Mouse (Mus musculus) splenic B cell, adult 2 months (primary cell): ENCODE data around the gene Ttc7b.

ENCODE experiments used
- DNase-seq: peaks from one replicate; pipeline ENCODE4 v3.0.0-alpha.2; 2011; ENCODE audit warnings: low read depth, low spot score
- H3K27me3 ChIP-seq: 2 replicates; pipeline ENCODE4 v1.6.1; 2012; ENCODE audit warnings: mild to moderate bottlenecking, low read length, moderate library complexity, mixed read lengths; ENCODE audit not compliant: control insufficient read depth, poor library complexity, insufficient read depth, severe bottlenecking
- H3K36me3 ChIP-seq: 2 replicates; pipeline ENCODE4 v1.6.1; 2012; ENCODE audit warnings: mild to moderate bottlenecking, low read length, moderate library complexity, mixed read lengths; ENCODE audit not compliant: control insufficient read depth, poor library complexity, insufficient read depth, severe bottlenecking

The Ttc7b gene

DNA sequence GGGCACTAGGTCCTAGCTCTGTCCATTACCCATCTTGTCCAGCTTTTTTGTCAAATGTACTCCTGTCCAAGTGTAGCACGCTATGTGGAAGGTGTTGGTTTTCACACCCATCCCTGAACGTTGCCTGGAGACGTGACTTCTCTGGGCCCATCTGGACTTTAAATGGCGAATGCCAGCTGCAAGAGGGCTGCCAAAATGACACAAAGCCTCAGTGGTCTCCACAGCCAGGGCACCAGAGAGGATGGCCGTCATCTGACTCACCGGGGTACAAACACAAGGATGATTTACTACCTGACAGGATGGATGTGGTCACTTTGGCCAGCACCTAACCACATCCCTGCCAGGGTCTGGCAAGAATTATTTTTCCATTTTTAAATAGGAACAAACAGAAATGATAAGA is 207.4 kb downstream of the Ttc7b start:
- DNase-seq, result no peak
- H3K27me3 ChIP-seq, result no peaks in the 10 kb centered on the region

DNA sequence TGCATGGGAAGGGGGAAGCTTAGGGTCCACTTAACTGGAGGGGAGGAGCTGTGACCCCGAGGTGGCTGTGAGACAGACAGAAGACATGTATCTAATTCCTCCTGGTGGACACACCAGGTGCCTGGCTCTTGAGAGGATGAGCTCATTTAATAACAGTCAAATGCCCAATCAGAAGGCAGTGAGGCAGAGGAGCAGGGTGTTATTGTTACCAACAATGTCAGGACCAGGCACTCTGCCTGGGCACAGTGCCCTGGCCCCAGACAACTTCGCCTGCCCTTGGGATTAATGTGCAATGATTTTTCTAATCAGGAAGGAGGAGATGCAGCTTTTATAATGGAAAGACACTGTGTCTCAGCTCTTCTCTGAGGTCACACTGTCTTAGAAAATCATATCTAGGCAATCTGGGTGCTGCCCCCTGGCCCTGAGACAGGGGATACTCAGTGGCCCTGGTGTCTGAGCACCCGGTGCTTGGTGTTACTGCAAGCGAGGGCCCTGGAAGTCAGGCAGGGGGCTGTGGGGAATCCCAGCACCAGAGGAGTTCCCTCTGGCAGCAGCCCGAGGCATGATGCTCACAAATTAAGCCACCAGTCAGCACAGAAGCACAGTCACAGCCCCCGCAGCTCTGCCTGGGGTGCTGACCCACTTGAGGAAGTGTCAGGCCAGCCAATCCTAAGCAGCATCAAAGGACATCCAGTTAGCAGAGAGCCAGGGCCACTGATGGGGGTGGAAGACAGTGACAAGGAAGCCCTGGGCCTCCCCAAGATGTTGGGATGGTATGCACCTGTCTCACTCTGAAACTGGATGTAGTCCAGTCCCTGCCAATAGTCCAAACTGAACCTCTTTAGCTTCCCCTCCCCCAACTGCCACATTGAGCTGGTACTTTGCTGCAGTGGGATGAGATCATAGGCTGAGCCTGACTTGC is 209.9 kb downstream of the Ttc7b start:
- no peak for DNase-seq
- Histone ChIP-seq H3K27me3 (no peaks in the 10 kb centered on the region), H3K36me3 (no peaks in the 10 kb centered on the region)

More for the DNA sequence above, 207.4 kb downstream of the Ttc7b start:
- no peaks in the 10 kb centered on the region for H3K36me3 ChIP-seq

- no peak for DNase-seq
- no peaks in the 10 kb centered on the region for H3K27me3 ChIP-seq
- H3K36me3 ChIP-seq, result no peaks in the 10 kb centered on the region
Measured at GRCm38 (mm10) chr12:100309201-100309600, 211.4 kb downstream of the Ttc7b start.

GRCm38 (mm10) chr12:100307501-100308260 is 212.9 kb downstream of the Ttc7b start:
- no peak for DNase-seq
- no peaks in the 10 kb centered on the region for H3K36me3 ChIP-seq
- H3K27me3 ChIP-seq, result no peaks in the 10 kb centered on the region

GRCm38 (mm10) chr12:100306336-100306735 is 214.3 kb downstream of the Ttc7b start:
- Histone ChIP-seq H3K36me3 (no peaks in the 10 kb centered on the region), H3K27me3 (no peaks in the 10 kb centered on the region)
- no peak for DNase-seq

DNA sequence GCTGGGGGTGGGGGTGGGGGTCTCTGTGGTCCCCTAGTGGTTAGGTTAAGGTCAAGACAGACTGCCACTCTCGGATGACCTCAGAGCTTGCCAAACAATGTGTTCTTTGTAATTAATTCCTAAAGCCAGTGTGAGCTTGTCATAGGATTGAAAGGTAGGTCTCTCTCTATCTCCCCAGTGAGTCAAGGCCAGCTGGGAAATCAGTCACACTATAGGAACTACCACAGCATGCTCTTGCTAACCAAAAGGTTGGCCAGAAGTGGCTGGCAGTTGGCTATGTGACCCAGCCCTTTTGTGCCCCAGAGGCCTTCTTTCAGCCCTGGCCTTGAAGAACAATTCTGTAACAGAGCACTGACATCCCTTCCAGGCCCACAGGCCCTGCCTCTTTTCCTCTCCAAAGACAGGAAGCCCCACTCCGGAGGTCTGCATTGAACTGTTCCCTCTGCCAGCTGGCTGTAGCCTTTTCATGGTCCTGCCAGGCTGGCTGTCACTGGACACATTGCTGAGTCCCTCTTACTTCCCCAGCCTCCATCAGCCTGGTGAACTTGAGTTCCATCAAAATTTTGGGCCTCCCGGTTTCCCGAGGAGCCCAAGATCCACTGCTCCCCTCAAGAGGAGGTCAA is 215.5 kb downstream of the Ttc7b start:
- no peaks in the 10 kb centered on the region for H3K36me3 ChIP-seq
- no peak for DNase-seq
- H3K27me3 ChIP-seq, result no peaks in the 10 kb centered on the region

DNA sequence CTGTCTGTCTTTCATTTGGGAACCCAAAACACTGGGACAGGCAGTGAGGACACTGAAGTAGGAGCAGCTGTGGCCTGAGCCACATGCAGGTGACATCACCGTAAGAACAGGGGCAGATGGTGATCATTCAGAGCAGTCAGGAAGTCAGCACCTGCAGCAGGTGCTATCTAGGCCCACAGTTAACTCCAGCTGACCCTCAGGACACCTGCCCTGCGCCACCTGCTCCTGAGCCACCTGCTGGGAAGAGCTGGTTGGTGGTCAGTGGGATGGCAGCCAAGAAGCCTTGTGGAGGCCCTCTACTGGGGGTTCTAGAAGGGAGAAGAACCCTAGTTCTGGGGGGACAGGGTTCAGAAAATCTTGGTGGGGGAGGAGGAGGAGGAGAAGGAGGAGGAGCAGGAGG is 216.3 kb downstream of the Ttc7b start:
- DNase-seq, result no peak
- Histone ChIP-seq H3K36me3 (no peaks in the 10 kb centered on the region), H3K27me3 (no peaks in the 10 kb centered on the region)

GRCm38 (mm10) chr12:100303141-100303540 is 217.5 kb downstream of the Ttc7b start:
- no peaks in the 10 kb centered on the region for H3K27me3 ChIP-seq
- no peak for DNase-seq
- no peaks in the 10 kb centered on the region for H3K36me3 ChIP-seq

DNA sequence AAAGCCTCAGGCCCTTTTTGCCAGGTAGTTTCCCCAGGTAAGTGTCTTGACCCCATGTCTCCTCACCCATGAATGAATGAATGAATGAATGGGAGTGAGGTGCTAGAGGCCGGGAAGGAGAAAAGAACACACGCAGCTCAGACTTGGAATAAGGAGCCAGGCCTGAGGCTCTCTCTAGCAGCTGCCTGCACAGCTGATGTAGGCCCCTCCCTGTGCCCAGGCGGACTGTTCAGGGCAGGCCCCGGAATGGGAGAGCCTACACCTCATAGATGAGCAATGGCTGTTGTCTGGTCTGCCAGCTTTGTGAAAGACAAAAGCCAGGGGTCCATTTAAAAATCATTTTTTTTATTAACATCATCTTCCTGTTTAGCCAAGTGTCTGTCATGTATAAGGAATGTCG is 220.2 kb downstream of the Ttc7b start:
- Histone ChIP-seq H3K36me3 (no peaks in the 10 kb centered on the region), H3K27me3 (no peaks in the 10 kb centered on the region)
- DNase-seq, result no peak

- no peak for DNase-seq
- Histone ChIP-seq H3K36me3 (no peaks in the 10 kb centered on the region), H3K27me3 (no peaks in the 10 kb centered on the region)
Measured at GRCm38 (mm10) chr12:100299322-100299726, 221.3 kb downstream of the Ttc7b start.

GRCm38 (mm10) chr12:100298788-100299187 is 221.8 kb downstream of the Ttc7b start:
- H3K27me3 ChIP-seq, result no peaks in the 10 kb centered on the region
- H3K36me3 ChIP-seq, result no peaks in the 10 kb centered on the region
- DNase-seq, result no peak

DNA sequence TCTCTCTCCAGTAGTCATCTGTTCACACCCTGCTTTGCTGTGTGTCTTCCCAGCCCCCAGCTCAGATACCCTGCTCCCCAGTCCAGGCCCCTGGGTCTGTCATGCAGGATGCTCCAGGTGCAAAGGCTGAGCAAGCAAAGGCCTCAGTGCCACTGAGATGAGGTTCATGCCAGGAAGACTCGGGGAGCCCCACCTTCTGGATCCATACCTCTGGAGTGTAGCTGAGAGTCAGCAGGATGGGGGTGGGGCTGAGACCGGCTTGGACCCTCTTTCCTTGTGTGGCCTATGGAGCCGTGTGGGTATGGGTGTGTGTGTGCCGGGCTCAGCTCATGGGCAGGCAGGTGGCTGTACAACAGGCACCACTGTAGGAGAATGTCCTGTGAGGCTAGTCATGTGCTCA is 222.7 kb downstream of the Ttc7b start:
- DNase-seq, result no peak
- no peaks in the 10 kb centered on the region for H3K36me3 ChIP-seq
- H3K27me3 ChIP-seq, result no peaks in the 10 kb centered on the region

DNA sequence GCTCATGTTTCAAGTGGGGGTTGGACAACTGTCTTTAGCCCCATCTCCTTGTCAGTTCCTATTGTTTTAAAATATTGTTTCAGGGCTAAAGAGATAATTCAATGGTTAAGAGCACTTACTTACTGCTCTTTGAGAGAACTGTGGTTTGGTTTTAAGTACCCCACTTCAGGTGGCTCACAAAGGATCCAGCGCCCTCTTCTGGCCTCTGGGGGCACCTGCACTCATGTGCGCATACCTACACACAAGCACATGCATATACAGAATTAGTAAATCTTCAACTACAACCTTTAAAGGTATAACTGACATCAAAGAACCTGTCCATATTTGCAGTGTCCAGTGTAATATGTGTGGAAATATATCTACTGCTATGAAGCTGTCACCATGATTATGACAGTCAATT is 226.2 kb downstream of the Ttc7b start:
- no peaks in the 10 kb centered on the region for H3K36me3 ChIP-seq
- H3K27me3 ChIP-seq, result no peaks in the 10 kb centered on the region
- DNase-seq, result no peak

- DNase-seq, result no peak
- Histone ChIP-seq H3K27me3 (no peaks in the 10 kb centered on the region), H3K36me3 (no peaks in the 10 kb centered on the region)
Measured at GRCm38 (mm10) chr12:100293956-100294355, 226.7 kb downstream of the Ttc7b start.
